In genomic region chr10:102435048-102435447, GRCm38 (mm10) we compare ENCODE assay signal across 8 mouse cellular contexts. TPM values are rescaled to one million over a fixed set of nuclear protein-coding genes. Genes with fewer than 3 reads are reported as not detected.
DNase-seq lines count a peak whose midpoint lies in the region; ATAC-seq and TF ChIP-seq lines count a peak whose summit lies in the region.
"Not testable (repeated sequence)": the region's sequence is repeated elsewhere in the genome, so short reads cannot be mapped to it uniquely, and the experiment has no call there.

No protein-coding gene starts in this region.

- TF ChIP-seq POLR2A in heart, adult 2 months (IDR thresholded peaks at IDR 0.05; ENCODE audit: insufficient read depth, low read depth, low read length), result not testable (repeated sequence)

- not testable (repeated sequence) for H3K9me3 ChIP-seq in embryonic facial prominence, embryonic 11.5 days (replicated peaks; ENCODE audit: control insufficient read depth, low read length); intestine, embryonic 14.5 days (ENCODE audit: control insufficient read depth, low read length); neural tube, embryonic 13.5 days

- not testable (repeated sequence) for TF ChIP-seq EP300 in heart, adult 2 months (IDR thresholded peaks at IDR 0.05; ENCODE audit: insufficient read depth, low read depth, low read length)

- not testable (repeated sequence) for H3K4me1 ChIP-seq in embryonic facial prominence, embryonic 11.5 days (ENCODE audit: control insufficient read depth, insufficient read depth, low read length); heart, adult 2 months (ENCODE audit: control insufficient read depth, insufficient read depth, low read length); intestine, embryonic 14.5 days (replicated peaks; ENCODE audit: control insufficient read depth, insufficient read depth, low read length); neural tube, embryonic 13.5 days (replicated peaks)

- DNase-seq in adrenal gland, postnatal 10 days, result peak; percentile 57
- not testable (repeated sequence) for DNase-seq in embryonic facial prominence, embryonic 11.5 days (ENCODE audit: low spot score); intestine, embryonic 14.5 days (ENCODE audit: low spot score)
- peak in 1 of 2 experiments; percentile 42 for DNase-seq in heart, adult 2 months
- peak; percentile 15 to 62 for DNase-seq in layer of hippocampus, postnatal 25 days (ENCODE audit: extremely low spot score in 1 of 2, low spot score in 1 of 2)
- DNase-seq in lung, postnatal 10 days, result peak; percentile 34
- peak; percentile 7 for DNase-seq in thymus, postnatal 25 days

- not testable (repeated sequence) for H3K27ac ChIP-seq in embryonic facial prominence, embryonic 11.5 days (replicated peaks; ENCODE audit: low read depth, low read length); heart, adult 2 months; intestine, embryonic 14.5 days (ENCODE audit: low read depth); neural tube, embryonic 13.5 days (replicated peaks)

- H3K9ac ChIP-seq in embryonic facial prominence, embryonic 11.5 days (replicated peaks; ENCODE audit: low read length); heart, adult 2 months (ENCODE audit: low read depth, low read length); intestine, embryonic 14.5 days (ENCODE audit: low read length); neural tube, embryonic 13.5 days: not testable (repeated sequence)

- not testable (repeated sequence) for H3K27me3 ChIP-seq in embryonic facial prominence, embryonic 11.5 days (ENCODE audit: control insufficient read depth, insufficient read depth, low read length); heart, adult 2 months (ENCODE audit: control insufficient read depth, insufficient read depth, low read length); intestine, embryonic 14.5 days (replicated peaks; ENCODE audit: control insufficient read depth, insufficient read depth, low read length); neural tube, embryonic 13.5 days

- not testable (repeated sequence) for H3K79me2 ChIP-seq in heart, adult 2 months (replicated peaks; ENCODE audit: control insufficient read depth, insufficient read depth, low read length)

- intact Hi-C loops in heart, adult 2 months (cut with DNase I), result not testable (repeated sequence)

- TF ChIP-seq CTCF in heart, adult 2 months (IDR thresholded peaks at IDR 0.05), result peak; percentile 57

- not testable (repeated sequence) for H3K4me3 ChIP-seq in embryonic facial prominence, embryonic 11.5 days (ENCODE audit: low read depth, low read length); heart, adult 2 months; intestine, embryonic 14.5 days (ENCODE audit: low read depth, low read length); neural tube, embryonic 13.5 days

- ATAC-seq in embryonic facial prominence, embryonic 11.5 days (replicated peaks; ENCODE audit: insufficient number of reproducible peaks, low FRiP score, low TSS enrichment, low read depth), result peak; percentile 59
- peak; percentile 74 for ATAC-seq in intestine, embryonic 14.5 days (replicated peaks; ENCODE audit: low FRiP score, low TSS enrichment, low read depth)
- ATAC-seq in neural tube, embryonic 13.5 days (ENCODE audit: low read depth), result peak; percentile 47

- H3K36me3 ChIP-seq in embryonic facial prominence, embryonic 11.5 days (replicated peaks; ENCODE audit: control insufficient read depth, insufficient read depth, low read depth, low read length); heart, adult 2 months (ENCODE audit: control insufficient read depth, insufficient read depth, low read length); intestine, embryonic 14.5 days (ENCODE audit: control insufficient read depth, insufficient read depth, low read length); neural tube, embryonic 13.5 days: not testable (repeated sequence)

- not testable (repeated sequence) for H3K4me2 ChIP-seq in embryonic facial prominence, embryonic 11.5 days (ENCODE audit: low read depth, low read length)
- peak overlapping the region; percentile 38; the same call in 1 of the 2 replicates for H3K4me2 ChIP-seq in intestine, embryonic 14.5 days (ENCODE audit: low read length)
- peak overlapping the region; percentile 30; the same call in 1 of the 2 replicates for H3K4me2 ChIP-seq in neural tube, embryonic 13.5 days

- WGBS in embryonic facial prominence, embryonic 11.5 days, result 4% methylated on average over 5 of the region's 7 CpGs
- WGBS in heart, adult 2 months, result 4% methylated on average over 7 of the region's 7 CpGs
- WGBS in intestine, embryonic 14.5 days, result 6% methylated on average over 5 of the region's 7 CpGs
- 3% methylated on average over 5 of the region's 7 CpGs for WGBS in neural tube, embryonic 13.5 days

RNA-seq across cellular contexts. Expression of gene Nts, which starts 55.2 kb away (rescaled TPM):
- total RNA-seq in adrenal gland, postnatal 10 days (2021), result under 1 TPM; 0.42 to 0.55 TPM
- polyA plus RNA-seq in embryonic facial prominence, embryonic 11.5 days (2014; fragmentation: Nextera tagmentation; extraction: Ambion mirVana), result 1.5 and 1.6 TPM in 2 replicates
- total RNA-seq in heart, adult 2 months (2021), result 1 to 10 TPM in 1 of 2 experiments, under 1 TPM in 1; 0.66 to 1.0 TPM
- polyA plus RNA-seq in heart, adult 2 months (2012; rRNA removed), result 0.41 and 0.97 TPM in 2 replicates
- 0.47 and 0.77 TPM in 2 replicates for polyA plus RNA-seq in intestine, embryonic 14.5 days (2014; fragmentation: Nextera tagmentation; extraction: Ambion mirVana)
- 10 to 100 TPM; 10.9 to 11.2 TPM for total RNA-seq in layer of hippocampus, postnatal 25 days (2021)
- polyA plus RNA-seq in neural tube, embryonic 13.5 days (2015; fragmentation: Nextera tagmentation; extraction: Ambion mirVana), result 4.3 and 4.4 TPM in 2 replicates
